Mouse (Mus musculus) thymus, adult 2 months (tissue): Measurements from ENCODE around the gene Abcc4.

Experiments
- CTCF ChIP-seq: fragments of 200-500 bp; IDR thresholded peaks from 2 replicates; pipeline ENCODE4 v1.5.1; 2012; ENCODE audit warnings: mild to moderate bottlenecking, control low read depth, low read length, moderate library complexity, borderline replicate concordance; ENCODE audit not compliant: control insufficient read depth, poor library complexity, insufficient read depth; ENCODE audit errors: extremely low read depth
- POLR2A ChIP-seq: fragments of 200-500 bp; IDR thresholded peaks from 2 replicates; pipeline ENCODE4 v1.6.1; 2012; ENCODE audit warnings: mild to moderate bottlenecking, low read length, control low read depth, moderate library complexity; ENCODE audit not compliant: control insufficient read depth, poor library complexity, insufficient read depth; ENCODE audit errors: extremely low read depth

GRCm38 (mm10) chr14:118481779-118482178 lies 224.2 kb downstream of the Abcc4 start:
- TF ChIP-seq POLR2A: no peak
- TF ChIP-seq CTCF: no peak
